ENCODE assay signal across 23 mouse cellular contexts in the genomic region with DNA sequence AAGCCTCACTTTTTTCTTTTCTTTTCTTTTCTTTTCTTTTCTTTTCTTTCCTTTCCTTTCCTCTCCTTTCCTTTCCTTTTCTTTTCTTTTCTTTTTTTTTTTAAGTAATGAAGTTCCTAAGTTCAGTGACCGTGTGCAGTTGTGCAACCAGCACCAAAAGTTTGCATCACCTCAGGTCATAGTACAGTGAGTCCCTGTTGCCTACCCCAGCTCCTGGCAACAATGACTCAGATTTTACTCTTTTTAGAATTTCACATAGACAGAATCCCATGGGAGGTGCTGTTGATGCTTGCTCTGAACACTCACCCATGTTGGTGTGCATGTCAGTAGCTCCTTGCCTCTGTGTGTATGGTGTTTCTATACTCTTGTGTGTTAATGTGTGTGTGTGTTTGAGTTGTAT.
DNase-seq lines count a peak whose midpoint lies in the region; ATAC-seq and TF ChIP-seq lines count a peak whose summit lies in the region.
"Had no signal": no experiment of that assay in that cellular context is flagged by ENCODE, and none has a peak within 500 bp of the region (broad histone marks: within the 10 kb centered on the region; RNA-seq: fewer than 3 reads in every experiment).

No protein-coding gene starts in this region.

- no peak overlapping the region for H3K4me3 ChIP-seq in kidney, adult 2 months (ENCODE audit: insufficient read depth, low read depth, low read length)
- H3K4me3 ChIP-seq in kidney, embryonic 15.5 days (replicated peaks), result no peak overlapping the region
- H3K4me3 ChIP-seq in intestine, postnatal 0 days (ENCODE audit: low read depth, low read length), result no peak overlapping the region
- no peak overlapping the region for H3K4me3 ChIP-seq in liver, embryonic 16.5 days (ENCODE audit: low read depth, low read length)
- H3K4me3 ChIP-seq: embryonic facial prominence, embryonic 15.5 days; forebrain, embryonic 15.5 days; heart, embryonic 12.5 days; hindbrain, embryonic 10.5 days; megakaryocyte, embryonic 14.5 days; neural tube, embryonic 12.5 days had no signal

- DNase-seq in kidney, adult 2 months, result peak; percentile 8
- DNase-seq in adrenal gland, postnatal 36 days, result peak; percentile 16 to 55
- DNase-seq in layer of hippocampus, adult 8-10 months (ENCODE audit: low spot score in 2 of 2), result no peak
- DNase-seq in cerebellum, postnatal 36 days, result no peak
- no peak for DNase-seq in thymus, postnatal 0 days (ENCODE audit: low spot score)
- DNase-seq: cerebellum, adult 2 months; gastrocnemius, postnatal 10 days; heart, postnatal 10 days; kidney, adult 8-10 months; kidney, postnatal 14 days; lung, adult 2 months; midbrain, embryonic 14.5 days; right cerebral cortex, postnatal 14 days had no signal

- H3K9ac ChIP-seq in kidney, embryonic 15.5 days, result no peak overlapping the region
- H3K9ac ChIP-seq in intestine, postnatal 0 days (ENCODE audit: low read depth, low read length), result no peak overlapping the region
- no peak overlapping the region for H3K9ac ChIP-seq in liver, embryonic 16.5 days (ENCODE audit: low read depth, low read length)
- H3K9ac ChIP-seq: embryonic facial prominence, embryonic 15.5 days; forebrain, embryonic 15.5 days; heart, embryonic 12.5 days; neural tube, embryonic 12.5 days had no signal

- no peak for TF ChIP-seq POLR2A in kidney, adult 2 months (IDR thresholded peaks at IDR 0.05; ENCODE audit: low read depth, low read length)

- WGBS in kidney, adult 2 months, result 60% methylated on average over 1 of the region's 1 CpGs
- WGBS in kidney, embryonic 15.5 days, result 81% methylated on average over 1 of the region's 1 CpGs
- 36% methylated on average over 1 of the region's 1 CpGs for WGBS in intestine, postnatal 0 days
- 35% methylated on average over 1 of the region's 1 CpGs for WGBS in liver, embryonic 16.5 days (ENCODE audit: insufficient replicate concordance)

- no peaks in the 10 kb centered on the region for H3K27me3 ChIP-seq in kidney, adult 2 months (replicated peaks; ENCODE audit: control insufficient read depth, insufficient read depth, low read length)
- H3K27me3 ChIP-seq in kidney, embryonic 15.5 days, result no peaks in the 10 kb centered on the region
- no peaks in the 10 kb centered on the region for H3K27me3 ChIP-seq in intestine, postnatal 0 days (replicated peaks; ENCODE audit: control insufficient read depth, insufficient read depth, low read length)
- no peaks in the 10 kb centered on the region for H3K27me3 ChIP-seq in liver, embryonic 16.5 days (ENCODE audit: control insufficient read depth, insufficient read depth, low read depth, low read length)
- H3K27me3 ChIP-seq: embryonic facial prominence, embryonic 15.5 days; forebrain, embryonic 15.5 days; heart, embryonic 12.5 days; neural tube, embryonic 12.5 days had no signal

- TF ChIP-seq CTCF in kidney, adult 2 months (conservative IDR thresholded peaks at IDR 0.05; ENCODE audit: insufficient read depth, insufficient read length, low read depth, low read length), result no peak
- no peak for TF ChIP-seq CTCF in intestine, postnatal 0 days (IDR thresholded peaks at IDR 0.05; ENCODE audit: low read depth)

- H3K36me3 ChIP-seq in kidney, adult 2 months (ENCODE audit: control insufficient read depth, insufficient read depth, low read length), result no peaks in the 10 kb centered on the region
- H3K36me3 ChIP-seq in kidney, embryonic 15.5 days, result no peaks in the 10 kb centered on the region
- no peaks in the 10 kb centered on the region for H3K36me3 ChIP-seq in intestine, postnatal 0 days (ENCODE audit: control insufficient read depth, insufficient read depth)
- H3K36me3 ChIP-seq in liver, embryonic 16.5 days (ENCODE audit: control insufficient read depth, insufficient read depth), result no peaks in the 10 kb centered on the region
- H3K36me3 ChIP-seq: embryonic facial prominence, embryonic 15.5 days; forebrain, embryonic 15.5 days; heart, embryonic 12.5 days; hindbrain, embryonic 10.5 days; neural tube, embryonic 12.5 days had no signal

- no peak for ATAC-seq in kidney, embryonic 15.5 days (replicated peaks; ENCODE audit: low FRiP score)
- peak; percentile 67; the same call in 1 of the 2 replicates for ATAC-seq in intestine, postnatal 0 days
- peak; percentile 87 for ATAC-seq in liver, embryonic 16.5 days (ENCODE audit: low read depth)
- ATAC-seq: forebrain, embryonic 15.5 days; hindbrain, postnatal 0 days had no signal

- no peak overlapping the region for H3K4me2 ChIP-seq in kidney, embryonic 15.5 days
- H3K4me2 ChIP-seq in intestine, postnatal 0 days (replicated peaks; ENCODE audit: low read depth), result no peak overlapping the region
- no peak overlapping the region for H3K4me2 ChIP-seq in liver, embryonic 16.5 days (ENCODE audit: low read depth, low read length)
- H3K4me2 ChIP-seq: embryonic facial prominence, embryonic 15.5 days; forebrain, embryonic 15.5 days; heart, embryonic 12.5 days; neural tube, embryonic 12.5 days had no signal

- no peaks in the 10 kb centered on the region for H3K4me1 ChIP-seq in kidney, adult 2 months (ENCODE audit: control insufficient read depth, insufficient read depth, low read length)
- no peaks in the 10 kb centered on the region for H3K4me1 ChIP-seq in kidney, embryonic 15.5 days
- no peaks in the 10 kb centered on the region for H3K4me1 ChIP-seq in intestine, postnatal 0 days (replicated peaks; ENCODE audit: control insufficient read depth, insufficient read depth, low read length)
- no peaks in the 10 kb centered on the region for H3K4me1 ChIP-seq in liver, embryonic 16.5 days (ENCODE audit: control insufficient read depth, low read depth, low read length)
- H3K4me1 ChIP-seq: embryonic facial prominence, embryonic 15.5 days; forebrain, embryonic 15.5 days; heart, embryonic 12.5 days; hindbrain, embryonic 10.5 days; megakaryocyte, embryonic 14.5 days; neural tube, embryonic 12.5 days had no signal

- no peak overlapping the region for H3K27ac ChIP-seq in kidney, adult 2 months (ENCODE audit: insufficient read depth, low read depth, low read length)
- no peak overlapping the region for H3K27ac ChIP-seq in kidney, embryonic 15.5 days
- H3K27ac ChIP-seq in intestine, postnatal 0 days (ENCODE audit: low read depth, low read length), result no peak overlapping the region
- no peak overlapping the region for H3K27ac ChIP-seq in liver, embryonic 16.5 days (ENCODE audit: low read length)
- H3K27ac ChIP-seq: embryonic facial prominence, embryonic 15.5 days; forebrain, embryonic 15.5 days; hindbrain, embryonic 10.5 days; hindbrain, postnatal 0 days; neural tube, embryonic 12.5 days had no signal

- H3K9me3 ChIP-seq in kidney, embryonic 15.5 days (replicated peaks), result no peaks in the 10 kb centered on the region
- no peaks in the 10 kb centered on the region for H3K9me3 ChIP-seq in intestine, postnatal 0 days (ENCODE audit: control insufficient read depth)
- H3K9me3 ChIP-seq in liver, embryonic 16.5 days (replicated peaks; ENCODE audit: control insufficient read depth, low read length), result no peaks in the 10 kb centered on the region
- H3K9me3 ChIP-seq: embryonic facial prominence, embryonic 15.5 days; forebrain, embryonic 15.5 days; heart, embryonic 12.5 days; hindbrain, embryonic 10.5 days; neural tube, embryonic 12.5 days had no signal

Comparison
In these comparisons a context has a peak if more than half of its experiments do, and no peak if none do; other contexts are left out.
1. DNase-seq: peak in kidney, adult 2 months (single experiment) and adrenal gland, postnatal 36 days (2 of 2); none in layer of hippocampus, adult 8-10 months (0 of 2), cerebellum, postnatal 36 days (0 of 2) and thymus, postnatal 0 days (single experiment).